Mouse (Mus musculus): ENCODE measurements at regions not wholly inside any gene's neighbourhood (a gene's known extent, or its start where the extent isn't known, plus 50 kb on each side); places are given as distances from the start of the nearest gene placed in this dataset.
A peak's percentile ranks its signal among the peaks of the same experiment; 100 is the strongest.
"Not testable (repeated sequence)": the region's sequence is repeated elsewhere in the genome, so short reads cannot be mapped to it uniquely, and the experiment has no call there.

- no peak for DNase-seq (ENCODE audit: low spot score)
These were observed 278.5 kb upstream of the Ubash3b start for GRCm38 (mm10) chr9:41439979-41440378.

- peak; percentile 10 for DNase-seq (ENCODE audit: low spot score)
These were observed 276.6 kb upstream of the Ubash3b start for GRCm38 (mm10) chr9:41438141-41438540.

- no peak for DNase-seq (ENCODE audit: low spot score)
These were observed 269.2 kb upstream of the Ubash3b start for GRCm38 (mm10) chr9:41430391-41431343.

GRCm38 (mm10) chr9:41429711-41430390, 268.4 kb upstream of the Ubash3b start:
- DNase-seq (ENCODE audit: low spot score): no peak

GRCm38 (mm10) chr9:41429236-41429635, 267.7 kb upstream of the Ubash3b start:
- DNase-seq (ENCODE audit: low spot score): no peak

- no peak for DNase-seq (ENCODE audit: low spot score)
These were observed 265.2 kb upstream of the Ubash3b start for GRCm38 (mm10) chr9:41426698-41427097.

GRCm38 (mm10) chr9:41425225-41425624, 263.7 kb upstream of the Ubash3b start:
- DNase-seq (ENCODE audit: low spot score): peak; percentile 56

GRCm38 (mm10) chr9:41413791-41414190, 252.3 kb upstream of the Ubash3b start:
- DNase-seq (ENCODE audit: low spot score): no peak

GRCm38 (mm10) chr9:41413091-41413490, 251.6 kb upstream of the Ubash3b start:
- not testable (repeated sequence) for DNase-seq (ENCODE audit: low spot score)

- no peak for DNase-seq (ENCODE audit: low spot score)
These were observed 250.8 kb upstream of the Ubash3b start for GRCm38 (mm10) chr9:41412174-41412757.

- DNase-seq (ENCODE audit: low spot score): no peak
These were observed 246.8 kb upstream of the Ubash3b start for GRCm38 (mm10) chr9:41408301-41408700.

GRCm38 (mm10) chr9:41407078-41407477, 245.6 kb upstream of the Ubash3b start:
- DNase-seq (ENCODE audit: low spot score): peak; percentile 21

- DNase-seq (ENCODE audit: low spot score): no peak
These were observed 241.4 kb upstream of the Ubash3b start for GRCm38 (mm10) chr9:41402942-41403341.

GRCm38 (mm10) chr9:41400950-41401349, 239.5 kb upstream of the Ubash3b start:
- no peak for DNase-seq (ENCODE audit: low spot score)

- peak; percentile 14 for DNase-seq (ENCODE audit: low spot score)
These were observed 234.0 kb upstream of the Ubash3b start for GRCm38 (mm10) chr9:41395471-41395870.

GRCm38 (mm10) chr9:41391591-41392320, 230.3 kb upstream of the Ubash3b start:
- DNase-seq (ENCODE audit: low spot score): peak; percentile 63

- DNase-seq (ENCODE audit: low spot score): no peak
These were observed 217.8 kb upstream of the Ubash3b start for GRCm38 (mm10) chr9:41379283-41379682.

GRCm38 (mm10) chr9:41378627-41379231, 217.2 kb upstream of the Ubash3b start:
- DNase-seq (ENCODE audit: low spot score): peak; percentile 7

- DNase-seq (ENCODE audit: low spot score): peak; percentile 28
These were observed 216.5 kb upstream of the Ubash3b start for GRCm38 (mm10) chr9:41377701-41378626.

- DNase-seq (ENCODE audit: low spot score): no peak
These were observed 215.6 kb upstream of the Ubash3b start for GRCm38 (mm10) chr9:41376948-41377700.

All from MN1 (cell line).